Mouse (Mus musculus) cerebral cortex, adult 2 months (tissue): ENCODE results near the gene Hs2st1.

Source experiments
- WGBS: fragments of 180-500 bp; shearing (Covaris S2); methylation state at CpG from one replicate; pipeline ENCODE4 v1.1.7; 2018; 5-methylcytosine and 5-hydroxymethylcytosine counted together

Hs2st1 gene

GRCm38 (mm10) chr3:144586731-144587130 is 16.8 kb upstream of the Hs2st1 start:
- 49% methylated on average over 7 of the region's 7 CpGs for WGBS

- WGBS = 57% methylated on average over 6 of the region's 6 CpGs
Observed at GRCm38 (mm10) chr3:144584789-144585553, 15.0 kb upstream of the Hs2st1 start.

GRCm38 (mm10) chr3:144583789-144584188 is 13.8 kb upstream of the Hs2st1 start:
- 69% methylated on average over 5 of the region's 5 CpGs for WGBS

- 90% methylated on average over 4 of the region's 4 CpGs for WGBS
Observed at GRCm38 (mm10) chr3:144582306-144582705, 12.3 kb upstream of the Hs2st1 start.

GRCm38 (mm10) chr3:144581842-144582241 is 11.9 kb upstream of the Hs2st1 start:
- 90% methylated on average over 3 of the region's 3 CpGs for WGBS

GRCm38 (mm10) chr3:144580281-144580680 is 10.3 kb upstream of the Hs2st1 start:
- WGBS = 73% methylated on average over 7 of the region's 7 CpGs

GRCm38 (mm10) chr3:144579796-144580195 is 9.8 kb upstream of the Hs2st1 start:
- 41% methylated on average over 5 of the region's 5 CpGs for WGBS

- WGBS = 65% methylated on average over 4 of the region's 4 CpGs
Observed at GRCm38 (mm10) chr3:144578921-144579320, 8.9 kb upstream of the Hs2st1 start.

- WGBS = 59% methylated on average over 10 of the region's 10 CpGs
Observed at GRCm38 (mm10) chr3:144577366-144578340, 7.7 kb upstream of the Hs2st1 start.

GRCm38 (mm10) chr3:144574256-144574655 is 4.3 kb upstream of the Hs2st1 start:
- 82% methylated on average over 7 of the region's 7 CpGs for WGBS

- under 1% methylated on average over 25 of the region's 25 CpGs for WGBS
Observed at GRCm38 (mm10) chr3:144570816-144571487, 971 bp upstream of the Hs2st1 start.

GRCm38 (mm10) chr3:144569401-144569971 is 495 bp downstream of the Hs2st1 start:
- WGBS = under 1% methylated on average over 47 of the region's 47 CpGs

GRCm38 (mm10) chr3:144568861-144569361 is 1.1 kb downstream of the Hs2st1 start:
- 1% methylated on average over 21 of the region's 21 CpGs for WGBS

GRCm38 (mm10) chr3:144565212-144565611 is 4.8 kb downstream of the Hs2st1 start:
- 83% methylated on average over 7 of the region's 7 CpGs for WGBS

- 71% methylated on average over 7 of the region's 7 CpGs for WGBS
Observed at GRCm38 (mm10) chr3:144563916-144564315, 6.1 kb downstream of the Hs2st1 start.

GRCm38 (mm10) chr3:144561511-144562250 is 8.3 kb downstream of the Hs2st1 start:
- 47% methylated on average over 22 of the region's 22 CpGs for WGBS

- WGBS = 58% methylated on average over 5 of the region's 5 CpGs
Observed at GRCm38 (mm10) chr3:144558274-144558673, 11.7 kb downstream of the Hs2st1 start.

GRCm38 (mm10) chr3:144556625-144557324 is 13.2 kb downstream of the Hs2st1 start:
- 36% methylated on average over 16 of the region's 16 CpGs for WGBS

- WGBS = 79% methylated on average over 7 of the region's 7 CpGs
Observed at GRCm38 (mm10) chr3:144555144-144555543, 14.8 kb downstream of the Hs2st1 start.

GRCm38 (mm10) chr3:144554503-144554902 is 15.5 kb downstream of the Hs2st1 start:
- 79% methylated on average over 9 of the region's 9 CpGs for WGBS
